Mouse (Mus musculus): ENCODE data around the gene Prrc2b. TPM values are rescaled to one million over a fixed set of nuclear protein-coding genes. Genes with fewer than 3 reads are reported as not detected.

Gene Prrc2b
- total RNA-seq, 2 experiments from 2014 or later: 257 to 259 TPM

DNA sequence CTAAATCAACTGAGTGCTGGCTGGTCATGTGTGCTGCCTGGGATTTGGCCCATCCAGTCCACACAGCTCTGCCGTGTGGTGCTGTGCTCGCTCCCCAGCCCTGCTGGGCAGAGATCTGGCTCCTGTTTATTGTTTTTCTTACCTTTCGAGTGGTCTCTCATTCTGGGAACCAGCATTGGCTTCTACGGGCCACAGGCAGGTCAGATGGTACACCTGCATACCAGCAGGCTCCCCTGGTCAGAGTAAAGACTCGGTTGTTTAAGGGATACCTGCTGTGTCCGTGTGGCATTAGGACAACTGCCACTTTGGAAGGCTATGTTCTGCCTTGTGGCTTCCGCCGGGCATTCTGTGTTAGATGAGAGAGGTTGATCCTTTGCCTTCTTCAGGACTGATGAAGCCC is 60.8 kb downstream of the Prrc2b start:
- intact Hi-C loops (cut with DNase I): no loop called here
- DNase-seq (ENCODE audit: low spot score in 2 of 2): no peak

- intact Hi-C loops (cut with DNase I): no loop called here
- DNase-seq (ENCODE audit: low spot score in 2 of 2): no peak
Measured at GRCm38 (mm10) chr2:32213000-32213399, 62.1 kb downstream of the Prrc2b start.

- no peak for DNase-seq (ENCODE audit: low spot score in 2 of 2)
- intact Hi-C loops (cut with DNase I): no loop called here
Measured at GRCm38 (mm10) chr2:32215576-32215975, 64.7 kb downstream of the Prrc2b start.

DNA sequence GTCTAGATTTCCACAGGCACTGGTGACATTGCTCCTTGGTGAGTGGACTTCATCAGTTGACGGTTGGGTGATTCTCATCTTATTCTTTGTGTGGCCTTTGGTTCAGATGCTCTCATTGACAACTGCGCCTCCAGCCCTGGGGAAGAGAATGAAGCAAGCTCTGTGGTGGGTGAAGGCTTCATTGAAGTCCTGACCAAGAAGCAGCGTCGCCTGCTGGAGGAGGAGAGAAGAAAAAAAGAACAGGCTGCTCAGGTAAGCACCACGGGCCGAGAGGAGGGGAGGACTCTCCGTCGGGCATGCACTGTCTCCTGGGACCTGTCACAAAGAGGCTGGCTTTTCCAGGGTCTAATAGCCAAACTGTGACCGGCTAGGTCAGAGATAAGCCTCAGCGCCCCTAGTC is 65.6 kb downstream of the Prrc2b start:
- intact Hi-C loops (cut with DNase I): no loop called here
- DNase-seq (ENCODE audit: low spot score in 2 of 2): no peak

- intact Hi-C loops (cut with DNase I): no loop called here
- no peak for DNase-seq (ENCODE audit: low spot score in 2 of 2)
Measured at GRCm38 (mm10) chr2:32217656-32218055, 66.8 kb downstream of the Prrc2b start.

DNA sequence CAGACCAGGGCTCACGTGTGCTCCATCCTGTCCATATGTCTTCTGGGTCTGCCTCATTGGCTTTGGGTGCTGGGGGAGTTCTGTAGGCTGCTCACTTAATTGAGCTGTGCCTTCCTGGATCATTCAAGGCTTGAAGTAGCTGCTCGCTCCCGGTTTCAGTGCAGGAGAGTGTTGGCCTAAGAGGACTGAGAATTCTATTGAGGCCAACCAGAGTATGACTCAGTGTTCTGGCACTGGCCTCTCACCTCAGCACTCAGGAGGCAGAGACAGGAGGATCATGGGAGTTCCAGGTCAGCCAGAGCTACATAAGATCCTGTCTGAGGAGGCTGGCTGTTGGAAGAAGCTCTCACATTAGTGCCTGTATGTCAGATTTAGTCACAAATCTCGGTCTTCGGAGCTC is 67.2 kb downstream of the Prrc2b start:
- intact Hi-C loops (cut with DNase I): no loop called here
- no peak for DNase-seq (ENCODE audit: low spot score in 2 of 2)

DNA sequence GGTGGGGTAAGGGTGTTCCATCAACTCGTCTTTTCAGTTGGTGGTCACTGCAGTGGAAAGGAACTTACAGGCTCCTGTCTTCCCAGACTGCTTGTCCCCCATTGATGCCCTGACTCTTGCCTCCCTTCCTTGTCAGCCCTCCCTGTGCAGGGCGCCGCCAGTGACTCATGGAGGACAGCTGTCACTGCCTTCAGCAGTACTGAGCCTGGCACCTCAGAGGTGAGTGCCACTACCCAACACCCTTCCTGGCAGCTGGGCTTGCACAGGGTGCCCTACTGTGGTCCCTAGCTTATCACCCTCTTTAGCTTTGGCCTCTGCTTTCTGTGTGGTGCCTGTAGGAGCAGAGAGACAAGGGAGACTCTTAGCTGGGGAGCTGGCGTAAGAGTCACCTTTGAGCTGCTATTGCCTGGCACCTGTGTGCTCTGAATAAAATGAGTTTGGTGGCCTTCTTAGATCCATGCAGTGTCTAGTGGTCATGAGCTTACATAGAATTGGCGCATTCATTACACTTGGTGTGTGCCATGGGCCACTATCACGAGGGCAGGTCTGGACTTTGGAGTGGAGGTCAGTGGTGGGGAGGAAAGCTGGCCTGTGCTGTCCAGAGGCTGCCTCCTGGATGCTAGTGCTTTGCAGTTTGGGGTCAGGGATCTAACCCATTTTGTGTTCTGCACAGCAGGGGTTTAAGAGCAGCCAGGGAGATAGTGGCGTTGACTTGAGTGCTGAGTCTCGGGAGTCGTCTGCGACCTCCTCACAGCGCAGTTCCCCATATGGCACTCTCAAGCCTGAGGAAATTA is 67.9 kb downstream of the Prrc2b start:
- intact Hi-C loops (cut with DNase I): no loop called here
- DNase-seq (ENCODE audit: low spot score in 2 of 2): no peak

DNA sequence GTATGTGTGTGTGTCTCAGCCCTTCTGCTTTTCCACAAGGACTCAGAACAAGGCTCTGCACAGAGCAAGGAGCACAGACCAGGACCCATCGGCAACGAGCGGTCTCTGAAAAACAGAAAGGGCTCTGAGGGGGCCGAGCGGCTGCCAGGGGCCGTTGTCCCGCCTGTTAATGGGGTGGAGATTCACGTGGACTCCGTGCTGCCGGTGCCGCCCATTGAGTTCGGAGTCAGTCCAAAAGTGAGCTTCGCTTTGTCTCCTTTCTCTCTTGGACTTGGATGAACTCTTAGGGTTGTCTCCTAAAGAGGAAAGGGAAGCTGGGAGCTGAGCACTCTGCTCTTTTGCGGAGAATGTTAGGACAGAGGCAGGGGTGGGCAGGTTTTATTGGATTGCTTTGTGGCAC is 68.6 kb downstream of the Prrc2b start:
- intact Hi-C loops (cut with DNase I): no loop called here
- DNase-seq (ENCODE audit: low spot score in 2 of 2): no peak

GRCm38 (mm10) chr2:32220021-32220420 is 69.1 kb downstream of the Prrc2b start:
- no peak for DNase-seq (ENCODE audit: low spot score in 2 of 2)

GRCm38 (mm10) chr2:32220969-32221368 is 70.1 kb downstream of the Prrc2b start:
- intact Hi-C loops (cut with DNase I): no loop called here
- no peak for DNase-seq (ENCODE audit: low spot score in 2 of 2)

More at GRCm38 (mm10) chr2:32220021-32220420, 69.1 kb downstream of the Prrc2b start:
- intact Hi-C loops (cut with DNase I): no loop called here

- intact Hi-C loops (cut with DNase I): no loop called here
- DNase-seq (ENCODE audit: low spot score in 2 of 2): no peak
Measured at GRCm38 (mm10) chr2:32221577-32221976, 70.7 kb downstream of the Prrc2b start.

DNA sequence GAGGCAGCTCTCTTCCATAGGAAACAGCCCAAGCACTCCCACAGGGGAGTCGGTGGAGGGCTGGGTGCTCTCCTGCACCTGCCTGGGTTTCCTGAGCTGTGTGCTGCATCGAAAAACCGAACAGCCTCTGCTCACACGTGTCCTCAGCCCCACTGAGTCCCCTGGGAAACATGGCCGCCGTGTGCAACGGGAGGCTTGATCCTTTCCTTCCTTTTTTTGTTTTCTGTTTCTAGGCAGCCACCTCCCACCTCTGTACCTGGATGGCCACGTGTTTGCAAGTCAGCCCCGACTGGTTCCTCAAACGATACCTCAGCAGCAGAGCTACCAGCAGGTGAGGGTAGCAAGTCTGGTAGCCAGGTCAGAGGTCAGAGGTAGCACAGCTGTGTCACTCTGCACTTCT is 71.2 kb downstream of the Prrc2b start:
- intact Hi-C loops (cut with DNase I): no loop called here
- DNase-seq (ENCODE audit: low spot score in 2 of 2): no peak

- DNase-seq (ENCODE audit: low spot score in 2 of 2): no peak
- intact Hi-C loops (cut with DNase I): no loop called here
Measured at GRCm38 (mm10) chr2:32235433-32235832, 84.6 kb downstream of the Prrc2b start.

GRCm38 (mm10) chr2:32235886-32236759 is 85.2 kb downstream of the Prrc2b start, which contains the start of gene Pomt1:
Gene Pomt1 (plus strand): TSS chr2:32236590.
- intact Hi-C loops (cut with DNase I): no loop called here
- peak; percentile 90 to 92 for DNase-seq (ENCODE audit: low spot score in 2 of 2)

GRCm38 (mm10) chr2:32236760-32237487 is 86.0 kb downstream of the Prrc2b start:
- intact Hi-C loops (cut with DNase I): no loop called here
- DNase-seq (ENCODE audit: low spot score in 2 of 2): peak in 1 of 2 experiments; percentile 38

GRCm38 (mm10) chr2:32237571-32237970 is 86.7 kb downstream of the Prrc2b start:
- intact Hi-C loops (cut with DNase I): no loop called here
- no peak for DNase-seq (ENCODE audit: low spot score in 2 of 2)

- DNase-seq (ENCODE audit: low spot score in 2 of 2): no peak
- intact Hi-C loops (cut with DNase I): no loop called here
Measured at GRCm38 (mm10) chr2:32238708-32239435, 88.0 kb downstream of the Prrc2b start.

DNA sequence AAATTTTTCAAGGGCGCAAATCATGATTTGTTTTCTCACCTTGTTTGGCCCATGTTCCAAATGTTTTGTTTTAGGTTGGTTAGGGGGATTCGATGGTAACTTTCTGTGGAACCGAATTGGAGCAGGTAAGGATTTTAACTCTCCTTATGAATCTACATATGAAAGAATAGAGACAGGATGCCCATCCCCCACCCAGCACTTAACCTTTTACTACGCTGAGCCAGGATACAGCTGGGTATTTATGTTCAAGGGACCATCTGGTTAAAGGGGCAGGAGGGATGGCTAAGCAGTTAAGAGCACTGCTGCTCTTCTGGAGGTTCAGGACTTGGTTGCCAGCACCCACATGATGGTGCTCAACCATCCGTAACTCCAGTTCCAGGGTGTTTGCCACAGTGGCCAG is 89.7 kb downstream of the Prrc2b start:
- DNase-seq (ENCODE audit: low spot score in 2 of 2): no peak
- intact Hi-C loops (cut with DNase I): no loop called here

DNA sequence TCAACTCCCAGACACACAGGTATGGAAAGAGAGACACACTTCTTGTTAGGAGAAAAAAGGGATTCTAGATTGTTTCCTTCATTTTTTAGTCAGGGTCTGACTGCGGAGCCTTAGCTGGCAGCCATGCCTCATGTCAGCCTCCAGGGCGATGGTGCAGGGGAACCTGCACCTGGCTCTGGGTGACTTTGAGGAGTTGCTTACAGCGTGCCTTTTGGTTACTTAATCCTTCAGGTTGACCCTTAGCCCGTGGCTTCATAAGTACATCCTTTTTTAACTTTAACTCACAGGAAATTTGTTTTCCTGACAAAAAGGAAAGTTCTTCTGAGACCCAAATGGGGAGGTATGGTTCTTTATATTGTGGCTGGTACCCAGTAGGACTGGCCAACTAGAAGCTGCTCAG is 92.1 kb downstream of the Prrc2b start:
- no peak for DNase-seq (ENCODE audit: low spot score in 2 of 2)
- intact Hi-C loops (cut with DNase I): no loop called here
